Mouse (Mus musculus) brain, embryonic 18.5 days (tissue): Measurements from ENCODE around the gene Nploc4.
"Not testable (repeated sequence)": the region's sequence is repeated elsewhere in the genome, so short reads cannot be mapped to it uniquely, and the experiment has no call there.

ENCODE experiments used
- DNase-seq: peaks from one replicate; pipeline ENCODE4 v3.0.0-alpha.2; 2012; ENCODE audit warnings: low read depth, low spot score

Nploc4 gene

GRCm38 (mm10) chr11:120354304-120355276 lies 82.9 kb downstream of the Nploc4 start:
- DNase-seq: no peak

GRCm38 (mm10) chr11:120353500-120354303 lies 83.8 kb downstream of the Nploc4 start:
- DNase-seq: no peak

- DNase-seq: no peak
Observed at GRCm38 (mm10) chr11:120352571-120353290, 84.8 kb downstream of the Nploc4 start.

GRCm38 (mm10) chr11:120352093-120352350 lies 85.5 kb downstream of the Nploc4 start:
- not testable (repeated sequence) for DNase-seq

- DNase-seq: no peak
Observed at GRCm38 (mm10) chr11:120351250-120352092, 86.0 kb downstream of the Nploc4 start.

- no peak for DNase-seq
Observed at GRCm38 (mm10) chr11:120350711-120351110, 86.8 kb downstream of the Nploc4 start.

- DNase-seq: peak; percentile 70
Observed at GRCm38 (mm10) chr11:120349986-120350702, 87.4 kb downstream of the Nploc4 start.

GRCm38 (mm10) chr11:120349371-120349985 lies 88.0 kb downstream of the Nploc4 start:
- DNase-seq: peak; percentile 28

GRCm38 (mm10) chr11:120348684-120349370 lies 88.7 kb downstream of the Nploc4 start:
- peak; percentile 58 for DNase-seq

- peak; percentile 88 for DNase-seq
Observed at GRCm38 (mm10) chr11:120347791-120348683, 89.5 kb downstream of the Nploc4 start, which contains the start of gene Actg1. Gene Actg1 (minus strand): TSS chr11:120348542.

GRCm38 (mm10) chr11:120347301-120347700 lies 90.2 kb downstream of the Nploc4 start:
- DNase-seq: no peak

GRCm38 (mm10) chr11:120346383-120347034 lies 91.0 kb downstream of the Nploc4 start:
- DNase-seq: not testable (repeated sequence)

GRCm38 (mm10) chr11:120345067-120345681 lies 92.3 kb downstream of the Nploc4 start:
- DNase-seq: no peak

GRCm38 (mm10) chr11:120344310-120344920 lies 93.1 kb downstream of the Nploc4 start:
- DNase-seq: no peak

GRCm38 (mm10) chr11:120343519-120344309 lies 93.8 kb downstream of the Nploc4 start:
- DNase-seq: no peak

GRCm38 (mm10) chr11:120342656-120343160 lies 94.8 kb downstream of the Nploc4 start:
- no peak for DNase-seq
